Mouse (Mus musculus): ENCODE data around the gene Naif1. TPM values are rescaled to one million over a fixed set of nuclear protein-coding genes. Genes with fewer than 3 reads are reported as not detected.

Gene Naif1
- polyA plus RNA-seq, 1 experiment from 2014 or later, result 5.2 TPM

DNA sequence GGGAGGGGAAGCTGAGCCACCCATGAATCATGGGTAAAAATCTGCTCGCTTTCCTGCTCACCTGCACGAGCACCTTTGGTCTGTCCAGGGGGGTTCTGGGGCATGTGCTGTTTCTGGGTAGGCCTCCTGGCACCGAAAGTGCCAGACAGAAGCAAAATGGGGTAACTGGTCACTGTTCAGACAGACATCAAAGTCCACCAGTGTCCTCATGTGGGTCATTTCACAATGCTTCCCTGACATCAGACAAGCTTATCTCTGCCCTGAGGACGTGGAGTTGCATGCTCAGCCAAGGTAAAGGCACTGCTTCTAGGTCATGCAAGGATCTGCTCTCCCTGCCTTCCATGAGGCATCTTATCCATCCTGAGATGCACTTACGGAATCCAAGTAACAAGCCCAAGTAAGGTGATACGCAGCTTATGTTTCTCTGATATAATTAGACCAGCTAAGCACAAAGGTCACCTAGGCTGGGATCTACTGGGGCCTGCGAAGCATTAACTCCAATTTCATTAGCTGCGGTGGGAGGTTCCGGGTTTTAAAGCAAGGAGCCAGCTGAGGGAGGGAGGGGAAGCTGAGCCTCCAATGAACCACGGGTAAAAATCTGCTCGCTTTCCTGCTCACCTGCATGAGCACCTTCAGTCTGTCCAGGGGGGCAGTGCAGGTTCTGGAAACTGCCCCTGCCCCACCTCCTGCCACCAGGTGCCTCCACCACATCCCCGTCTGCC, 31.7 kb upstream of the Naif1 start:
- H3K9me3 ChIP-seq, result no peaks in the 10 kb centered on the region
- peaks cover 75% of the 10 kb centered on the region for H3K36me3 ChIP-seq
- no peak overlapping the region for H3K4me3 ChIP-seq
- no peak overlapping the region for H3K9ac ChIP-seq (replicated peaks)
- 86% methylated on average over 12 of the region's 12 CpGs for WGBS
- ATAC-seq (ENCODE audit: low FRiP score, low read depth), result no peak
- H3K27ac ChIP-seq (replicated peaks), result no peak overlapping the region
- H3K4me2 ChIP-seq (replicated peaks), result no peak overlapping the region
- H3K27me3 ChIP-seq, result no peaks in the 10 kb centered on the region
- H3K4me1 ChIP-seq, result peaks cover 7% of the 10 kb centered on the region

DNA sequence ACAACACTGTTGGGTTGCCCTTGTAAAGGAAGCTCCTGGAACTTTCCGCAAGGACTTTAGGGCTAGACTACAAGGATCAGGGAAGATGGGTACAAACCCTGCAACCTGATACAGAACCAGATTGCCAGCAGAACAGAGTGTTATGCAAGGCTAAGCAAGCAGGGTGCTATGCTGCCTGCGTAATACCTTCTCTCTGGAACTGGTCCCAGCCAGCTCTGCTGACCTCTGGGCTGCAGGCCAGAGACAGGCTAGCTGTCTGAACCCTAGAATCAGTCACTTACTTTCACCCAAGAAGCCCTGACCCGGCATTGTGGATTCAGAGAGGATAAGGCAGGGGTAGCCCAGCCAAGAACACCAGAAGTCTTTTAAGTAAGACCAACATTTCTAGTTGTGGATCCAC, 30.9 kb upstream of the Naif1 start:
- peaks cover 73% of the 10 kb centered on the region for H3K36me3 ChIP-seq
- ATAC-seq (ENCODE audit: low FRiP score, low read depth), result no peak

DNA sequence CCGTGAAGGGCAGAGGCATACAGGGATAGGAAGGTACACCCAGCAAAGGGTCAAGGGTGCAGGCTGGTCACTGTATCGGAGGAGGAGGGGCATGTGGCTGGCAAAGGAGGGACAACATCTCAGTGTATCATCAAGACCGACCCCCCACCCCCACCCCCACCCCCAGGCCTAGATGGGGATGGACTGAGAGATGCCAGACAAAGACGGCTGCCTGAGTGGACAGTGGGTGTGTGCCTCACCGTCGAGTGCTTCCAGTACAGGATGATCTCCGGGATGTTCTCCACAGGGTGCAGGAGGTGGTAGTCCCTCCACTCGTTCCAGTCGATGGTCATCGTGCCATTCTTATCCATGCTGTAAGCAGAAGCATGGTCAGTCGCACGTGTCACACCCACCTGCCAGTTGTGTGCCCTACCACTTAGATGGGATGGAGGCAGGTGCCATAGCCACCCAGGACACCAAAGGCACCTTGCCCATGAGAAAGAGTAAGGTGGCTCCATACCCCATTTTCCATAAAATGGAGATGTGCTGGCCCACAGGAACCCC, 30.1 kb upstream of the Naif1 start:
- Histone ChIP-seq H3K9me3 (no peaks in the 10 kb centered on the region), H3K27ac (replicated peaks) (no peak overlapping the region), H3K9ac (replicated peaks) (no peak overlapping the region), H3K4me3 (no peak overlapping the region), H3K27me3 (no peaks in the 10 kb centered on the region), H3K4me1 (peaks cover 22% of the 10 kb centered on the region), H3K36me3 (peaks cover 65% of the 10 kb centered on the region), H3K4me2 (replicated peaks) (no peak overlapping the region)
- 92% methylated on average over 12 of the region's 12 CpGs for WGBS
- ATAC-seq (ENCODE audit: low FRiP score, low read depth), result no peak

More for the DNA sequence above, 30.9 kb upstream of the Naif1 start:
- Histone ChIP-seq H3K4me1 (peaks cover 15% of the 10 kb centered on the region), H3K9ac (replicated peaks) (no peak overlapping the region), H3K27me3 (no peaks in the 10 kb centered on the region), H3K9me3 (no peaks in the 10 kb centered on the region), H3K4me3 (no peak overlapping the region), H3K4me2 (replicated peaks) (no peak overlapping the region), H3K27ac (replicated peaks) (no peak overlapping the region)
- WGBS, result 96% methylated on average over 3 of the region's 3 CpGs

DNA sequence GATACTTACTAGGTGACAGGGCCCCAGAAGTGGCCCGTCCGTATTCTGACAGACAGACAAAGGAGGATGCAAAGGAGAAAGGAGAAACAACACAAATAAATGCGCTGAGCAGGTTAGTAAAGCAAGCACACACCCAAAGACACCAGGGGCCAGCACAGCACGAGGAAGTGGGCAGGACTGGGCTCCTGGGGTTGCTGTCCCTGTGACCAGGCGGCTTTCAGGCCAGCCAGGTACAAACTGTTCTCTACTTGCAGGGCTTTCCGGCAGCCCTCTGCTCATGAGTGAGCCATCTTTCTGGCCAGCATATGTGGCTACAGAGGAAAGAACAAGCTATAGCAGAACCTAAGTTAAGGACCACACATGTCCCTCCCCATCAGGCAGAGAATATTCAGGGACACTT, 29.6 kb upstream of the Naif1 start:
- no peak overlapping the region for H3K9ac ChIP-seq (replicated peaks)
- no peak overlapping the region for H3K4me3 ChIP-seq
- H3K4me1 ChIP-seq, result peaks cover 27% of the 10 kb centered on the region
- H3K36me3 ChIP-seq, result peaks cover 60% of the 10 kb centered on the region
- no peaks in the 10 kb centered on the region for H3K9me3 ChIP-seq
- H3K27ac ChIP-seq (replicated peaks), result no peak overlapping the region
- WGBS, result 85% methylated on average over 6 of the region's 6 CpGs
- no peaks in the 10 kb centered on the region for H3K27me3 ChIP-seq
- ATAC-seq (ENCODE audit: low FRiP score, low read depth), result no peak
- H3K4me2 ChIP-seq (replicated peaks), result no peak overlapping the region

DNA sequence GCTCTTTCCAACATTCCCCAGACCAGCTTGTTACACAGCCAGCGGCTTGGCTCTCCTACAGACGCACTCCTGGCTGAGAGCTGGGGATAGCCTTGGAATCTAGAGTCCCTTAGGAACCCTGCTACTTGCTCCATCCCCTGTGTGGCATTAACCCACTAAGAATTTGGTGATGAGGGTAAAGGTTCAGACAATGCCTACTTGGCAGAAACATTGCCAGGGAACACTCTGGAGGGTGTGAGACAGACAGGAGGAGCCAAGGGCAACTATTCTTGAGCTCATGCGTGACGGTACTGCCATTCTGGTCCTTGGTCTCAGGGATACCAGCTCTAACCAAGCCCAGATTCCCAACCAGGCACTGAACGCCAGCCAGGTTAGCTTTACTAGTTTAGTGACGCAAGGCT, 28.4 kb upstream of the Naif1 start:
- peaks cover 27% of the 10 kb centered on the region for H3K4me1 ChIP-seq
- H3K9me3 ChIP-seq, result no peaks in the 10 kb centered on the region
- no peak overlapping the region for H3K9ac ChIP-seq (replicated peaks)
- no peaks in the 10 kb centered on the region for H3K27me3 ChIP-seq
- H3K4me2 ChIP-seq (replicated peaks), result no peak overlapping the region
- no peak for ATAC-seq (ENCODE audit: low FRiP score, low read depth)
- H3K36me3 ChIP-seq, result peaks cover 53% of the 10 kb centered on the region
- no peak overlapping the region for H3K4me3 ChIP-seq
- no peak overlapping the region for H3K27ac ChIP-seq (replicated peaks)
- WGBS, result 98% methylated on average over 6 of the region's 6 CpGs

DNA sequence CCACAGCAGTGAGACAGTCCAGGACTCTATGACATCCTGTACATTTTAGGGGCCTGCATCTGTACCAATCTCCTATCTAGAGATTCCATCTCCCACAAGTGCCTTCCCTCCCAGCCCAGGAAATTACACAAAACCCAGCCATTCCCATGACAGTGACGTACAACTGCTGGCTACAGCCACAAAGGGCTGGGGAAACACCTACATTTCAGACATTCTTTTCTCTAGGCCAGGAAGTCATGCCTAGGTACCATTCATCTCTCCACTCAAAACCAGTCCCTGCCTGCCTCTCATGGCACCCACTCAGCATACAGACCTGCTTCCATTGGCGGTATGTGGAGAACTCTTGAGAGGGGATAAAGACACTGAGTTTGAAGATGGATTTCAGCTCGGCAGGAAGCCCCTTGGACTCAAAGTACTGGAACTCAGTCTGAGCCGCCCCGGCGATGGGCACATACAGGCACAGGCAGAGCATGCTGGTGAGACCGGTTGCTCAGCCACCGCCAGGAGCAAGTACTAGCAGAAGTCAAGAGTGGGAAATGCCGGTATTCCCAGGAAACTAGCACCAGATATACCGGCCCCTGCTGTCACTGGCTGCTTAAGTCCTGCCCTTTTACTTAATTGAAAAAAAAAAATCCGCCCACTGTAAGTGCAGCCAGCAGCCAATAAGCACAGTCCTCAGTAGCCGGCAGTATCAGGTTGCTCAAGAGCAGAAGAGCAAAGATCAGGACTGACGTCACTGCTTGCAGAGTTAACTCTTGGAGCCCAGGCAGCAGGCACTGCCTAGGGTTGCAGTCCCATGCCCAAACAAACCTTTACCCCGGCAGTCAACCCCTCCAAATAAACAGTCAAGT, 26.6 kb upstream of the Naif1 start:
- H3K4me1 ChIP-seq, result peaks cover 41% of the 10 kb centered on the region
- H3K9ac ChIP-seq (replicated peaks), result peak overlapping the region; percentile 49
- H3K9me3 ChIP-seq, result no peaks in the 10 kb centered on the region
- H3K4me3 ChIP-seq, result peak overlapping the region; percentile 39
- no peaks in the 10 kb centered on the region for H3K27me3 ChIP-seq
- H3K27ac ChIP-seq (replicated peaks), result peak overlapping the region; percentile 79
- WGBS, result 3% methylated on average over 14 of the region's 14 CpGs
- peak overlapping the region; percentile 67 for H3K4me2 ChIP-seq (replicated peaks)
- peak; percentile 81 for ATAC-seq (ENCODE audit: low FRiP score, low read depth)
- H3K36me3 ChIP-seq, result peaks cover 35% of the 10 kb centered on the region

DNA sequence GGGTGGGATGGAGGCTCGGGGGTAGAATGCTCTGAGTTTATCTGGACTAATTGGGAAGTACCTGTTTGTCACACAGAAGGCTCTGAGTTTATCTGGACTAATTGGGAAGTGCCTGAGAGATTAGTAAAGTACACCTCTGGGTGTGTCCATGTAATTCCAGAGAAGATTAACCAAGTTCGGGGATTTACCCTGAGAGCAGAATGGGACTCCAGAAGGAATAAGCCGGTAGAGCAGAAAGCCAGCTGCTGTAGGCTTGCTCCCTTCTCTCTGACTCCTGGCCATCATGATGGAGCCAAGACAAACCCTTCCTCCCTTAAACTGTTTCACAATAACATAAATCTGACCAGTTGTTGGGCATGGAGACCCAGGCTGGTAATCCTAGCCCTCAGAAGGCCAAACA, 25.5 kb upstream of the Naif1 start:
- Histone ChIP-seq H3K4me3 (no peak overlapping the region), H3K4me1 (peaks cover 52% of the 10 kb centered on the region), H3K4me2 (replicated peaks) (no peak overlapping the region), H3K27ac (replicated peaks) (peak overlapping the region; percentile 79), H3K27me3 (no peaks in the 10 kb centered on the region), H3K36me3 (peaks cover 24% of the 10 kb centered on the region), H3K9me3 (no peaks in the 10 kb centered on the region), H3K9ac (replicated peaks) (no peak overlapping the region)
- 28% methylated on average over 3 of the region's 3 CpGs for WGBS
- ATAC-seq (ENCODE audit: low FRiP score, low read depth), result no peak

DNA sequence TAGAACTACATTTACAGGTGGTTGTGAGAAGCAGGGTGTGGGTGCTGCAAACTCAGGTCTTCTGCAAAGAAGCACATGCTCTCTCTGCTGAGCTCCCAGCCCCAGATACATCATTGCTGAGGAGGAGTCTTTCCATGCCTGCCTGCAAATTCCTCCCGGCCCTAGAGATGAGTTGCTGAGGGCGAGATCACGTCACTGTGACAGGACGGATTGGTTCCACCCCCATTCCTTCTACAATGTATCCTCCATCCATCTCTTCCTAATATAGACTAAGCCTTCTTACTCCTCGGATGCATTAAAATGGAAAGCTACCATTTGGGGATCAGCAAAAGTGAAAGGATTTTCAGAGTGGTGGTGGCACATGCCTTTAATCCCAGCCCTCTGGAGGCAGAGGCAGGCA, 24.7 kb upstream of the Naif1 start:
- 73% methylated on average over 5 of the region's 5 CpGs for WGBS

DNA sequence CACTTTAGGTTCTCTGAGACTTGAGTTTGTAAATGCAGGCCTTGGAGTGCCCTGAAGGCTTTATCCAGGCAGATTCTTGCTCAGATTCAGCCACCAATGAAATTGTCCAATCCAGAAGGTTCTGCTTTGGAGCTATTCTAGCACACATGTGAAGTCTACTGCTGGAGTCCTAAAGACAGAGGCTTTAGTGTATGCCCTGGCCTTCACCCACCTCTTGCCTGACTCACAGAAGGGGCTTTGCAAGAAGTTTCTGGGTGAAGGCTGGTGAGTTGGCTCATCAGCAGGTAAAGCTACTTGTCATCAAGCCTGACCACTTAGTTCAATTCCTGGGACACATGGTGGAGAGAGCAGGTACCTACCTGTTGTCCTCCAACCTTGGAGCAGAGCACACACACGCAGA, 24.1 kb upstream of the Naif1 start:
- Histone ChIP-seq H3K36me3 (0 out of 2 replicates have a peak, but pooled peaks cover 11% of the 10 kb centered on the region), H3K4me3 (no peak overlapping the region), H3K27me3 (no peaks in the 10 kb centered on the region), H3K4me2 (replicated peaks) (no peak overlapping the region), H3K9me3 (no peaks in the 10 kb centered on the region), H3K9ac (replicated peaks) (no peak overlapping the region), H3K4me1 (peaks cover 63% of the 10 kb centered on the region), H3K27ac (replicated peaks) (no peak overlapping the region)
- 100% methylated on average over 1 of the region's 1 CpGs for WGBS
- no peak for ATAC-seq (ENCODE audit: low FRiP score, low read depth)

More for the DNA sequence above, 24.7 kb upstream of the Naif1 start:
- ATAC-seq (ENCODE audit: low FRiP score, low read depth), result no peak
- no peak overlapping the region for H3K4me2 ChIP-seq (replicated peaks)
- H3K4me1 ChIP-seq, result peaks cover 60% of the 10 kb centered on the region
- peaks cover 16% of the 10 kb centered on the region for H3K36me3 ChIP-seq
- no peaks in the 10 kb centered on the region for H3K9me3 ChIP-seq
- H3K4me3 ChIP-seq, result no peak overlapping the region
- no peak overlapping the region for H3K27ac ChIP-seq (replicated peaks)
- H3K27me3 ChIP-seq, result no peaks in the 10 kb centered on the region
- H3K9ac ChIP-seq (replicated peaks), result no peak overlapping the region

DNA sequence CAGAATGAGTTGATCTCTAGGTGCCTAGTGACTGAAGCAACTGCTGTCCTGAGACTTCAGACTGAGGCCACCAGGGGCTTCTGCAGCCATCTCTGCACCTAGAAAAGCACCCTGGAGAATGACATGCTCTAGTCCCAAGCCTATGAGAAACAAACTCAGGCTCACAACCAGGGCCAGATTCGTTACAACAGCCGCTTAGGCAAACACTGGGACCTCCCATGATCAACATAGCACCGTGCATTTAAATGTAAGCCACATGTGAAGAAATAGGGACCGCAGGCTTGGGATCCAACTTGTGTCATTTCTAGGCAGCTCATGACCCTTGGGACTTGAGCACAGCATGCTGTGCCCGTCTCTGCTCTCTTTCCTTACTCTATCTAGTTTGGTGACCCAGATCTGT, 22.5 kb upstream of the Naif1 start:
- Histone ChIP-seq H3K4me1 (peaks cover 69% of the 10 kb centered on the region), H3K27ac (replicated peaks) (peak overlapping the region; percentile 73; the same call in 1 of the 2 replicates), H3K9ac (replicated peaks) (no peak overlapping the region), H3K36me3 (0 out of 2 replicates have a peak, but pooled peaks cover 6% of the 10 kb centered on the region), H3K9me3 (no peaks in the 10 kb centered on the region), H3K4me2 (replicated peaks) (peak overlapping the region; percentile 70), H3K27me3 (no peaks in the 10 kb centered on the region), H3K4me3 (no peak overlapping the region)
- WGBS, result 73% methylated on average over 5 of the region's 5 CpGs
- ATAC-seq (ENCODE audit: low FRiP score, low read depth), result no peak

DNA sequence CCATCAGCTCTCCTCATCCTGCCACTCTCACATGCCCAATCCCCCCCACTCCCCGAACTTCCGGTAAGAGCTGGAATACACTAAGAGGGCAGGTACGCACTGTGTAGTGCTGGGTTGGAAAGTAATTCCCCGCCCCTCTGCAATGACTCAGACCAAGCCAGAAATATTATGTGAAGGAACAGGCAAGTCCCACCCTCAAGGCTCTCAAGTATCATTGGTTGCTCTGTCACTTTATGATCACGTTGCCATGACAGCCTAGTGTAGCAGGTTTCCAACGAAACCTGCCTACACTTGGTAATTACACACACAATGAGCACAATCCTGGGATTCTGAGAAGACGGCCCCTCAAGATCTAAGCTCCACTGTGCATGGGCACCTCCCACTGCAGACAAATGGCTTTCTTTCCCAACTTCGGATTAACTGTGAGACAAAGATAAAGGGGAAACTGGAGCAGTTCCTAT, 22.0 kb upstream of the Naif1 start:
- ATAC-seq (ENCODE audit: low FRiP score, low read depth), result 0 out of 2 replicates have a peak, but pooled peaks have one; percentile 38
- H3K27me3 ChIP-seq, result no peaks in the 10 kb centered on the region
- peak overlapping the region; percentile 21 for H3K4me3 ChIP-seq
- whole genome bisulfite sequencing, result 51% methylated on average over 8 of the region's 8 CpGs
- H3K36me3 ChIP-seq, result 0 out of 2 replicates have a peak, but pooled peaks cover 6% of the 10 kb centered on the region
- peak overlapping the region; percentile 73 for H3K27ac ChIP-seq (replicated peaks)
- no peaks in the 10 kb centered on the region for H3K9me3 ChIP-seq
- peaks cover 66% of the 10 kb centered on the region for H3K4me1 ChIP-seq
- peak overlapping the region; percentile 32; the same call in 1 of the 2 replicates for H3K9ac ChIP-seq (replicated peaks)
- H3K4me2 ChIP-seq (replicated peaks), result peak overlapping the region; percentile 70

All from midbrain, embryonic 12.5 days (tissue).